Mouse (Mus musculus): ENCODE results near the gene Fam20b. TPM values are rescaled to one million over a fixed set of nuclear protein-coding genes. Genes with fewer than 3 reads are reported as not detected.

Gene Fam20b
- total and polyA plus RNA-seq, 2 experiments from 2014 or later: 29.6 to 53.7 TPM

DNA sequence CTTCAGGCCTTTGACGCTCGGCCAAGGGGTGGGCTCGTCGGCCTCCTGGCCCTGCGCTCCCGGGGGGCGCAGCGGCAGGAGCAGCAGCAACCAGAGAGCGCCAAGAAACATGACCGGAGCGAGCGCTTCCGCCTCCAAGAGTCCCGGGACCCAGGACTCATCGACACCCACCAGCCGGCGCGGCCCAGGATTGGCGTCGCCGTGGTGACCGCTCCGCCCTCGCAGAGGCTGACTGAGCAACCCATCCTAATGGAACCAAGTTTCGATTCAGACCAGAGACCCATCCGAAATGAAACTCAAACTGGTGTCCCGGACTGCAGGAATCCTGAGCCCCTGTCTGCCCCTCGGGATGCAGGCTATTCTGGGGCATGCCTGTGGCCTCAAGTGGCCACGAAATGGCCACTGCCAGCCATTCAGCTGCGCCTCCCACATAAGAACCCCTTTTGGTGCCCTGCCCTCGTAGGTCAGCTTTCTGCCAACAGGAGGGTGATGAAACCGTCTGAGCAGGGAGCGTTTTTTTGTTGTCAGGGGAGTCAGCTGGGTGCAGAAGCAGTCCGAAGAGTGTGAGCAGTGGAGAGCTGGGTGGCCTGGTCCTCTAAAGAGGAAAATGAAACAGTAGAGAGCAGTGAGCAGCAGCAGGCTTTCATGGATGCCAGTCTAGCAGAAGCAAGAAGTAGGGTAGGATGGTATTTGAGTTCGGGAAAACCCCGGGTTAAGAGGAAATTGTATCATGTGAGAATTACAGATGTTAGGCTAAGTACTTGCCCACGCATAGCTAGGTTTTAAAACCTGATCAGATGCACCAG is 44.5 kb downstream of the Fam20b start, which contains the start of gene Tor3a:
Tor3a (minus strand) TSS at position 162 of the 806 bp plus-strand sequence.
- Histone ChIP-seq H3K4me1 (ENCODE audit: insufficient read depth, low read length) (no peaks in the 10 kb centered on the region; the same call in 1 of the 2 replicates), H3K4me3 (ENCODE audit: low read length) (peak within 1 kb of the TSS; percentile 50), H3K27ac (peak within 1 kb of the TSS; percentile 15; the same call in 1 of the 2 replicates), H3K36me3 (ENCODE audit: insufficient read depth, low read length) (peaks cover 5% of the 10 kb centered on the region; the same call in 1 of the 2 replicates), H3K4me2 (ENCODE audit: low read depth, low read length) (peak within 1 kb of the TSS; percentile 98), H3K9me3 (ENCODE audit: low read length) (no peaks in the 10 kb centered on the region), H3K9ac (replicated peaks; ENCODE audit: low read length) (peak within 1 kb of the TSS; percentile 43), H3K27me3 (ENCODE audit: insufficient read depth, low read length) (no peaks in the 10 kb centered on the region)
- ATAC-seq (peak; percentile 79), DNase-seq (ENCODE audit: low spot score) (peak; percentile 69)
- 9% methylated on average over 36 of the region's 37 CpGs for WGBS
- no peak for TF ChIP-seq CTCF (IDR thresholded peaks at IDR 0.05; ENCODE audit: low read depth)

DNA sequence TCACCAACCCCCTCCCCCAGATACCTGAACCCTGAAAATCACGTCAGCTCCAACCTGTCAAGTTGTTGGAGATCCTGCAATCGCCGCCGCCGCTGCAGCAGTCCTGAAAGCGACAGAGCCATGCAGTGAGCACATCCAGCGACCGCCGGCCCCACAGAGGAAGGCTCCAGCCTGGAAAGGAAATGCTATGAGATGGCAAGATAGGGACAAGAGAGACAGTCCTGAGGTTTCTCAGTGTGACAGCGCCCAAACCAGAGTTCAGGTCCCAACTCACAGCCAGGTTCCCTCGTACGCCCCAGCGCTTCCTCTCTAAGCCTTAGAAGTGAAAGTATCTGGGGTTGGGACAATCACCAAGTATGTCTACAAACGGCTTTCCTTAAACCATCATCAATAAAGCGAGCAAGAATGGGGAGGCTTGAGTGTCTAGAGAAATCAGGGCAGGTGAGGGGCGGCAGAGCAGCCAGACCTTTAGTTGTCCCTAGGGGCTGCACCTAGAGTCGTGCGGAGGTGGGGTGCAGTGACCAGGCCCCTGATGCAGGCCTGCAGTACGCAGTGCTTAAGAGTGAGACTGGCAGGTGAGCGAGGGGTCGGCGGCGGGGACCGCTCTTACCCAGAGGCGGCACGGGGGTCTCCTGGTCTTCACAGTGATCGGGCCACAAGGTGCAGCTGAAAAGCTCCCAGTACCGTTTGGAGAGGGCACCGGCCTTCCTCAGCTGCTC is 45.3 kb downstream of the Fam20b start:
- Histone ChIP-seq H3K27ac (no peak overlapping the region), H3K9me3 (ENCODE audit: low read length) (no peaks in the 10 kb centered on the region), H3K36me3 (ENCODE audit: insufficient read depth, low read length) (peaks cover under 1% of the 10 kb centered on the region; the same call in 1 of the 2 replicates), H3K4me3 (ENCODE audit: low read length) (peak overlapping the region; percentile 50), H3K4me1 (ENCODE audit: insufficient read depth, low read length) (no peaks in the 10 kb centered on the region; the same call in 1 of the 2 replicates), H3K9ac (replicated peaks; ENCODE audit: low read length) (peak overlapping the region; percentile 43), H3K27me3 (ENCODE audit: insufficient read depth, low read length) (no peaks in the 10 kb centered on the region), H3K4me2 (ENCODE audit: low read depth, low read length) (peak overlapping the region; percentile 98)
- WGBS: 5% methylated on average over 29 of the region's 29 CpGs
- ATAC-seq (peak; percentile 21; the same call in 1 of the 2 replicates), DNase-seq (ENCODE audit: low spot score) (no peak)
- TF ChIP-seq CTCF (IDR thresholded peaks at IDR 0.05; ENCODE audit: low read depth): no peak

DNA sequence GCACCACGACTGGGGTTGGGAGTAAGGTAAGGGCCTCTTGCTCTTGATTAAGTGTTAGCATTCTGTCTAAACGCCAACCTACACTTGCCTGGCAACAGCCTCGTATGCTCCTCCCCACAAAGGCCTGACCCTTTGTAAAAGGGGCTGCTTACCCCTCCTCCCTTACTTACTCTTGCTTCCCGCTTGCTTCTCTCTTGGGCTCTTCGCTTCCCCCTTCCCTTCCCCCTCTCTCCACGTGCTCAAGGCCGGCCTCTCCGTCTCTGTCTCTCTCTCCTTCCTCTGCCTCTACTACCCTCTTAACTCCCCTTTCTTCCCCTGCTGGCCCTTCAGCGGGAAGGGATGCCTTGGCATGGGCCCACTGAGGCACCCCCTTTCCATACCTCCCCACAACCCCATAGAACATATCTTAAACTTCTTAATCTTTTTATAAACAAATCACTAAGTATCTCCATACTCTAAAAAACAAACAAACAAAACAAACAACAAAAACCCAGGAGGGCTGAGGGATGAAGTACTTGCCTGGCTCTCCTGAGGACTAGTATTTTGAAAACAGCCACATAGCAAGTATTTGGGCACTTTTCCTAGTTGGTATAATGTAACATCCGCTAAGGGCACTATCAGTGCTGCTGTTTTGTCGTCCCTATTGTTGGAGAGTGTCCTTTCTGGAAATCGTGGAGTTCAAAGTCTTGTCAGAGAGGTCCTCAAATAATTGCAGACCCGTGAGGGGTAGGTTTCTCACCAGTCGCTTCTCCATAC is 46.0 kb downstream of the Fam20b start:
- 18% methylated on average over 14 of the region's 14 CpGs for WGBS
- Histone ChIP-seq H3K4me3 (ENCODE audit: low read length) (peak overlapping the region; percentile 50), H3K9ac (replicated peaks; ENCODE audit: low read length) (peak overlapping the region; percentile 43; the same call in 1 of the 2 replicates), H3K27me3 (ENCODE audit: insufficient read depth, low read length) (no peaks in the 10 kb centered on the region), H3K9me3 (ENCODE audit: low read length) (no peaks in the 10 kb centered on the region), H3K4me2 (ENCODE audit: low read depth, low read length) (peak overlapping the region; percentile 98), H3K4me1 (ENCODE audit: insufficient read depth, low read length) (no peaks in the 10 kb centered on the region; the same call in 1 of the 2 replicates), H3K27ac (no peak overlapping the region), H3K36me3 (ENCODE audit: insufficient read depth, low read length) (no peaks in the 10 kb centered on the region)
- no peak for DNase-seq (ENCODE audit: low spot score)
- ATAC-seq: no peak
- no peak for TF ChIP-seq CTCF (IDR thresholded peaks at IDR 0.05; ENCODE audit: low read depth)

DNA sequence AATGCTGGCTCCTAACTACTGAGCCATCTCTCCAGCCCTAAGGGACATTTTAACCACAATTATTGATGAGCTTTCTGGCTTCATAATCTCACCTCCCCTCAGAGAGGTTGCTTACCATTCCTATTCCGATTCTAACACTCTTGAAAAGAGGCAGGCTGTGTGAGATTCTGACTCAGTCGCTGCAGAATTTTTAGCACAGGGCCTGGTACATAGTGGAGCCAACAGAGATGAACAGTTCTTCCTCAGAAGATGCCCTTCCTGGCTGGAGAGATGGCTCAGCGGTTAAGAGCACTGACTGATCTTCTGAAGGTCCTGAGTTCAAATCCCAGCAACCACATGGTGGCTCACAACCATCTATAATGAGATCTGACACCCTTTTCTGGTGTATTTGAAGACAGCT is 47.0 kb downstream of the Fam20b start:
- no peak overlapping the region for H3K9ac ChIP-seq (replicated peaks; ENCODE audit: low read length)
- 94% methylated on average over 3 of the region's 3 CpGs for WGBS
- no peak overlapping the region for H3K27ac ChIP-seq
- no peaks in the 10 kb centered on the region for H3K27me3 ChIP-seq (ENCODE audit: insufficient read depth, low read length)
- H3K4me2 ChIP-seq (ENCODE audit: low read depth, low read length): no peak overlapping the region
- no peak overlapping the region for H3K4me3 ChIP-seq (ENCODE audit: low read length)
- ATAC-seq (no peak), DNase-seq (ENCODE audit: low spot score) (no peak)
- TF ChIP-seq CTCF (IDR thresholded peaks at IDR 0.05; ENCODE audit: low read depth): no peak
- no peaks in the 10 kb centered on the region; the same call in 1 of the 2 replicates for H3K4me1 ChIP-seq (ENCODE audit: insufficient read depth, low read length)
- no peaks in the 10 kb centered on the region for H3K9me3 ChIP-seq (ENCODE audit: low read length)
- H3K36me3 ChIP-seq (ENCODE audit: insufficient read depth, low read length): no peaks in the 10 kb centered on the region

DNA sequence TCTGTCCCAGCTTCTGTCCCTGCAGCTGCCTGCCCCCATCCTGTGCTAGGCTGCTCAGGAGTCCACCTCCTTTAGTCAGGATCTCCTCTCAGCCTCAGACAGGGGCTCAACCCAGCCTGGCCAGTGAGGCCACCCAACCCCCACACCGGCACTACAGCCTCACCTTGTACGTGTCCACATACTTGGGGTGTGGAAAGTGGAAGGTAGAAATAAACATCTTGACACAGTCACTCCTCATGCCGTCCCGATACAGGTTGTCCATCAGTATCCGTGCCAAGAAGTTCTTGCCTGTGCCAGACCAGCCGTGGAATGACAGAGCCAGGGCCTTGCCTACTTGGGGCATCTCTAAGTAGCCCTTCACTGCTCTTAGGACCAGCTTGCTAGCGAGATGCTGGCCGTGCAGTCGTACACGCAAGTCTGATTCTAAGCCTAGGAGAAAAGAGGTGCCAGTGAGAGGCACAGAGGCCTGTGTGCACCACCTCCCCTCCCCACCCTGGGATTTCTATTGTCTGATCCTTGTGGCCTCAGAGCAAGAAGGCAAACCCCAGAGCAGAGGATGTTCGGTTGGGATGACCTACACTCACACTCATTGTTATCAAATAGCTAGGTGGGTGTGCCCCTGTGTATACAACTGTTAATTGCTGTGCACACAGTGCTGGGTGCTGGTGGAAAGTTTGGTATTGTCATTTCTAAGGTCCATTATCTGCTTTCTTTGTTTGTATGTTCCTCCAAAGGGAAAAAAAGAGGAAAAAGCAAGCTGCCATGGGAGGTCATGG is 49.5 kb downstream of the Fam20b start:
- TF ChIP-seq CTCF (IDR thresholded peaks at IDR 0.05; ENCODE audit: low read depth): no peak

More for the DNA sequence above, 49.5 kb downstream of the Fam20b start:
- H3K4me3 ChIP-seq (ENCODE audit: low read length): no peak overlapping the region
- H3K9ac ChIP-seq (replicated peaks; ENCODE audit: low read length): no peak overlapping the region
- H3K9me3 ChIP-seq (ENCODE audit: low read length): no peaks in the 10 kb centered on the region
- DNase-seq (ENCODE audit: low spot score): no peak
- 45% methylated on average over 11 of the region's 11 CpGs for WGBS
- H3K36me3 ChIP-seq (ENCODE audit: insufficient read depth, low read length): no peaks in the 10 kb centered on the region
- H3K4me1 ChIP-seq (ENCODE audit: insufficient read depth, low read length): no peaks in the 10 kb centered on the region; the same call in 1 of the 2 replicates
- no peak overlapping the region for H3K4me2 ChIP-seq (ENCODE audit: low read depth, low read length)
- H3K27me3 ChIP-seq (ENCODE audit: insufficient read depth, low read length): no peaks in the 10 kb centered on the region
- ATAC-seq: no peak
- no peak overlapping the region for H3K27ac ChIP-seq
